Mouse (Mus musculus): ENCODE results near the gene Hcst. TPM values are rescaled to one million over a fixed set of nuclear protein-coding genes. Genes with fewer than 3 reads are reported as not detected.

Gene Hcst
- 0.64 and 0.68 TPM in 2 replicates for polyA plus RNA-seq (2015; fragmentation: Nextera tagmentation; extraction: Ambion mirVana)

- no peak within 1 kb of the TSS for H3K4me2 ChIP-seq (replicated peaks)
- no peak within 1 kb of the TSS for H3K27ac ChIP-seq
- H3K4me1 ChIP-seq: peaks cover 19% of the 10 kb centered on the region
- H3K4me3 ChIP-seq: no peak within 1 kb of the TSS
- H3K27me3 ChIP-seq: peaks cover 43% of the 10 kb centered on the region
- no peak for ATAC-seq (ENCODE audit: low FRiP score, low read depth)
- 75% methylated on average over 10 of the region's 10 CpGs for WGBS
- H3K9ac ChIP-seq: no peak within 1 kb of the TSS
- H3K36me3 ChIP-seq: no peaks in the 10 kb centered on the region
- peaks cover 14% of the 10 kb centered on the region for H3K9me3 ChIP-seq
Observed at GRCm38 (mm10) chr7:30419561-30420499, at the start of gene Hcst. Gene Hcst, minus strand, starts transcription at chr7:30419854.

- Histone ChIP-seq H3K27ac (no peak overlapping the region), H3K27me3 (peaks cover 88% of the 10 kb centered on the region), H3K4me3 (no peak overlapping the region), H3K36me3 (no peaks in the 10 kb centered on the region), H3K9me3 (no peaks in the 10 kb centered on the region), H3K9ac (no peak overlapping the region), H3K4me1 (peaks cover 5% of the 10 kb centered on the region), H3K4me2 (replicated peaks) (no peak overlapping the region)
- WGBS: 12% methylated on average over 6 of the region's 6 CpGs
- no peak for ATAC-seq (ENCODE audit: low FRiP score, low read depth)
Observed at GRCm38 (mm10) chr7:30464816-30465300, 45.2 kb upstream of the Hcst start.

- Histone ChIP-seq H3K4me2 (replicated peaks) (no peak overlapping the region), H3K9me3 (no peaks in the 10 kb centered on the region), H3K27me3 (peaks cover 97% of the 10 kb centered on the region), H3K9ac (no peak overlapping the region), H3K4me1 (peaks cover 5% of the 10 kb centered on the region), H3K36me3 (no peaks in the 10 kb centered on the region), H3K27ac (no peak overlapping the region), H3K4me3 (no peak overlapping the region)
- ATAC-seq (ENCODE audit: low FRiP score, low read depth): no peak
- 20% methylated on average over 4 of the region's 4 CpGs for WGBS
Observed at GRCm38 (mm10) chr7:30463996-30464395, 44.3 kb upstream of the Hcst start.

GRCm38 (mm10) chr7:30463568-30463967, 43.9 kb upstream of the Hcst start:
- Histone ChIP-seq H3K4me3 (no peak overlapping the region), H3K27ac (no peak overlapping the region), H3K9me3 (no peaks in the 10 kb centered on the region), H3K9ac (no peak overlapping the region), H3K4me1 (peaks cover 7% of the 10 kb centered on the region), H3K27me3 (peaks cover 99% of the 10 kb centered on the region), H3K4me2 (replicated peaks) (no peak overlapping the region), H3K36me3 (no peaks in the 10 kb centered on the region)
- whole genome bisulfite sequencing: 36% methylated on average over 7 of the region's 7 CpGs
- no peak for ATAC-seq (ENCODE audit: low FRiP score, low read depth)

GRCm38 (mm10) chr7:30459484-30459883, 39.8 kb upstream of the Hcst start:
- Histone ChIP-seq H3K27me3 (peaks cover 99% of the 10 kb centered on the region), H3K9me3 (no peaks in the 10 kb centered on the region), H3K36me3 (no peaks in the 10 kb centered on the region), H3K4me1 (peaks cover 21% of the 10 kb centered on the region), H3K9ac (no peak overlapping the region), H3K4me2 (replicated peaks) (no peak overlapping the region), H3K27ac (no peak overlapping the region), H3K4me3 (no peak overlapping the region)
- 38% methylated on average over 6 of the region's 6 CpGs for WGBS
- no peak for ATAC-seq (ENCODE audit: low FRiP score, low read depth)

GRCm38 (mm10) chr7:30457629-30458330, 38.1 kb upstream of the Hcst start, which contains the start of the genes Kirrel2 and Nphs1:
Gene Kirrel2, minus strand, starts transcription at chr7:30457690.
Gene Nphs1, plus strand, starts transcription at chr7:30458315.
- 3% methylated on average over 16 of the region's 16 CpGs for WGBS
- H3K9ac ChIP-seq: 0 out of 2 replicates have a peak within 1 kb of the TSS, but pooled peaks have one; percentile 5
- H3K4me1 ChIP-seq: peaks cover 21% of the 10 kb centered on the region
- H3K4me2 ChIP-seq (replicated peaks): peak within 1 kb of the TSS; percentile 45
- peak within 1 kb of the TSS; percentile 20 for H3K4me3 ChIP-seq
- H3K36me3 ChIP-seq: no peaks in the 10 kb centered on the region
- no peaks in the 10 kb centered on the region for H3K9me3 ChIP-seq
- H3K27ac ChIP-seq: no peak within 1 kb of the TSS
- ATAC-seq (ENCODE audit: low FRiP score, low read depth): peak; percentile 48
- peaks cover 100% of the 10 kb centered on the region for H3K27me3 ChIP-seq

- H3K4me2 ChIP-seq (replicated peaks): peak overlapping the region; percentile 45
- ATAC-seq (ENCODE audit: low FRiP score, low read depth): no peak
- H3K9me3 ChIP-seq: no peaks in the 10 kb centered on the region
- H3K4me3 ChIP-seq: peak overlapping the region; percentile 20
- H3K4me1 ChIP-seq: peaks cover 21% of the 10 kb centered on the region
- H3K27ac ChIP-seq: no peak overlapping the region
- H3K9ac ChIP-seq: 0 out of 2 replicates have a peak overlapping the region, but pooled peaks have one; percentile 5
- H3K27me3 ChIP-seq: peaks cover 100% of the 10 kb centered on the region
- 1% methylated on average over 31 of the region's 31 CpGs for WGBS
- no peaks in the 10 kb centered on the region for H3K36me3 ChIP-seq
Observed at GRCm38 (mm10) chr7:30456911-30457628, 37.4 kb upstream of the Hcst start.

- Histone ChIP-seq H3K9ac (0 out of 2 replicates have a peak overlapping the region, but pooled peaks have one; percentile 5), H3K27ac (no peak overlapping the region), H3K9me3 (no peaks in the 10 kb centered on the region), H3K4me3 (peak overlapping the region; percentile 20; the same call in 1 of the 2 replicates), H3K27me3 (peaks cover 100% of the 10 kb centered on the region), H3K36me3 (no peaks in the 10 kb centered on the region), H3K4me2 (replicated peaks) (peak overlapping the region; percentile 45), H3K4me1 (peaks cover 21% of the 10 kb centered on the region)
- no peak for ATAC-seq (ENCODE audit: low FRiP score, low read depth)
- WGBS: under 1% methylated on average over 9 of the region's 9 CpGs
Observed at GRCm38 (mm10) chr7:30456487-30456886, 36.8 kb upstream of the Hcst start.

GRCm38 (mm10) chr7:30454259-30454658, 34.6 kb upstream of the Hcst start:
- WGBS: 11% methylated on average over 6 of the region's 6 CpGs
- Histone ChIP-seq H3K9ac (no peak overlapping the region), H3K4me2 (replicated peaks) (peak overlapping the region; percentile 17; the same call in 1 of the 2 replicates), H3K27ac (no peak overlapping the region), H3K36me3 (no peaks in the 10 kb centered on the region), H3K4me3 (no peak overlapping the region), H3K27me3 (peaks cover 94% of the 10 kb centered on the region), H3K9me3 (no peaks in the 10 kb centered on the region), H3K4me1 (peaks cover 21% of the 10 kb centered on the region)
- no peak for ATAC-seq (ENCODE audit: low FRiP score, low read depth)

GRCm38 (mm10) chr7:30453766-30454165, 34.1 kb upstream of the Hcst start:
- H3K36me3 ChIP-seq: no peaks in the 10 kb centered on the region
- H3K9ac ChIP-seq: no peak overlapping the region
- H3K27me3 ChIP-seq: peaks cover 89% of the 10 kb centered on the region
- no peaks in the 10 kb centered on the region for H3K9me3 ChIP-seq
- WGBS: 2% methylated on average over 25 of the region's 25 CpGs
- peak overlapping the region; percentile 17 for H3K4me2 ChIP-seq (replicated peaks)
- H3K4me1 ChIP-seq: peaks cover 21% of the 10 kb centered on the region
- no peak overlapping the region for H3K27ac ChIP-seq
- 0 out of 2 replicates have a peak overlapping the region, but pooled peaks have one; percentile 13 for H3K4me3 ChIP-seq
- no peak for ATAC-seq (ENCODE audit: low FRiP score, low read depth)

- H3K4me2 ChIP-seq (replicated peaks): no peak overlapping the region
- peaks cover 17% of the 10 kb centered on the region for H3K4me1 ChIP-seq
- no peak overlapping the region for H3K4me3 ChIP-seq
- no peaks in the 10 kb centered on the region for H3K9me3 ChIP-seq
- no peak overlapping the region for H3K27ac ChIP-seq
- H3K27me3 ChIP-seq: peaks cover 85% of the 10 kb centered on the region
- no peak for ATAC-seq (ENCODE audit: low FRiP score, low read depth)
- WGBS: 15% methylated on average over 25 of the region's 25 CpGs
- H3K36me3 ChIP-seq: no peaks in the 10 kb centered on the region
- H3K9ac ChIP-seq: no peak overlapping the region
Observed at GRCm38 (mm10) chr7:30453327-30453726, 33.7 kb upstream of the Hcst start.
